Mouse (Mus musculus) fibroblast of lung, adult 2 months (primary cell): ENCODE data around the gene Srp54a.
"Not testable (repeated sequence)": the region's sequence is repeated elsewhere in the genome, so short reads cannot be mapped to it uniquely, and the experiment has no call there.

Source experiments
- DNase-seq: peaks from one replicate; pipeline ENCODE4 v3.0.0-alpha.2; 2011; ENCODE audit warnings: low read depth

The Srp54a gene

GRCm38 (mm10) chr12:55079726-55080600 is at the start of gene Srp54a, which contains the start of gene 2700097O09Rik:
Gene Srp54a, plus strand, starts transcription at chr12:55080262.
Gene 2700097O09Rik, minus strand, starts transcription at chr12:55080110.
- DNase-seq = peak; percentile 86

- DNase-seq = no peak
These were observed 39.1 kb upstream of the Srp54a start for GRCm38 (mm10) chr12:55041011-55041410.

GRCm38 (mm10) chr12:55049731-55050353 is 30.2 kb upstream of the Srp54a start:
- DNase-seq = no peak

GRCm38 (mm10) chr12:55051210-55052173 is 28.6 kb upstream of the Srp54a start:
- DNase-seq = no peak

GRCm38 (mm10) chr12:55053267-55053666 is 26.8 kb upstream of the Srp54a start:
- DNase-seq = no peak

GRCm38 (mm10) chr12:55054551-55055241 is 25.4 kb upstream of the Srp54a start:
- no peak for DNase-seq

GRCm38 (mm10) chr12:55056703-55057102 is 23.4 kb upstream of the Srp54a start:
- no peak for DNase-seq

- no peak for DNase-seq
These were observed 21.0 kb upstream of the Srp54a start for GRCm38 (mm10) chr12:55058865-55059615.

GRCm38 (mm10) chr12:55059812-55060211 is 20.2 kb upstream of the Srp54a start:
- no peak for DNase-seq

GRCm38 (mm10) chr12:55060212-55060898 is 19.7 kb upstream of the Srp54a start:
- DNase-seq = no peak

GRCm38 (mm10) chr12:55061006-55061405 is 19.1 kb upstream of the Srp54a start:
- peak; percentile 8 for DNase-seq

- no peak for DNase-seq
These were observed 17.9 kb upstream of the Srp54a start for GRCm38 (mm10) chr12:55062141-55062540.

- no peak for DNase-seq
These were observed 7.6 kb upstream of the Srp54a start for GRCm38 (mm10) chr12:55072495-55072894.

GRCm38 (mm10) chr12:55073686-55074085 is 6.4 kb upstream of the Srp54a start:
- DNase-seq = no peak

GRCm38 (mm10) chr12:55075296-55075695 is 4.8 kb upstream of the Srp54a start:
- DNase-seq = no peak

- not testable (repeated sequence) for DNase-seq
These were observed 1.4 kb upstream of the Srp54a start for GRCm38 (mm10) chr12:55078706-55079105.

GRCm38 (mm10) chr12:55080601-55080942 is 510 bp downstream of the Srp54a start:
- DNase-seq = not testable (repeated sequence)

- not testable (repeated sequence) for DNase-seq
These were observed 12.1 kb downstream of the Srp54a start for GRCm38 (mm10) chr12:55092127-55092526.

GRCm38 (mm10) chr12:55112616-55113015 is 32.6 kb downstream of the Srp54a start:
- not testable (repeated sequence) for DNase-seq

- not testable (repeated sequence) for DNase-seq
These were observed 44.2 kb downstream of the Srp54a start, which contains the start of gene Fam177a for GRCm38 (mm10) chr12:55124242-55124641. Gene Fam177a, plus strand, starts transcription at chr12:55124469.
